Mouse (Mus musculus) cerebellum, adult 2 months (tissue): ENCODE results near the gene Sik3. TPM values are rescaled to one million over a fixed set of nuclear protein-coding genes. Genes with fewer than 3 reads are reported as not detected.

ENCODE experiments used
- DNase-seq, 2 experiments: peaks; one replicate each; pipeline ENCODE4 v3.0.0; 2021
- H3K27ac ChIP-seq: fragments of 200-500 bp; 2 replicates; pipeline ENCODE4 v1.5.1; 2012; ENCODE audit warnings: low read length, control low read depth, inconsistent platforms; ENCODE audit not compliant: insufficient read depth
- H3K27me3 ChIP-seq: fragments of 200-500 bp; 2 replicates; pipeline ENCODE4 v1.6.1; 2012; ENCODE audit warnings: inconsistent platforms, mild to moderate bottlenecking, low read length, moderate library complexity; ENCODE audit not compliant: control insufficient read depth, insufficient read depth
- H3K4me1 ChIP-seq: fragments of 200-500 bp; 2 replicates; pipeline ENCODE4 v1.6.1; 2011; ENCODE audit warnings: low read length; ENCODE audit not compliant: control insufficient read depth, insufficient read depth
- H3K4me3 ChIP-seq: fragments of 200-500 bp; replicated peaks from 2 replicates; pipeline ENCODE3; 2011; ENCODE audit warnings: mild to moderate bottlenecking, low read depth, low read length, control low read depth; ENCODE audit not compliant: insufficient read depth
- CTCF ChIP-seq: fragments of 200-500 bp; IDR thresholded peaks from 2 replicates; pipeline ENCODE4 v1.5.1; 2011; ENCODE audit warnings: low read depth, mild to moderate bottlenecking, control low read depth, low read length, moderate library complexity, borderline replicate concordance; ENCODE audit not compliant: insufficient read depth
- POLR2A ChIP-seq: fragments of 200-500 bp; IDR thresholded peaks from 2 replicates; pipeline ENCODE4 v1.6.1; 2011; ENCODE audit warnings: low read length, control low read depth, borderline replicate concordance; ENCODE audit not compliant: insufficient read depth
- WGBS: fragments of 180-500 bp; shearing (Covaris S2); methylation state at CpG from one replicate; pipeline ENCODE4 v1.1.7; 2018; 5-methylcytosine and 5-hydroxymethylcytosine counted together
- polyA plus RNA-seq: library from polyadenylated mRNA; depleted of rRNA; stranded (reverse); fragments of >200 nt; gene quantifications from 2 replicates; pipeline ENCODE4 v1.2.3, GENCODE M21; 2012

Sik3 gene
- polyA plus RNA-seq, 1 experiment, result 69.1 TPM

- DNase-seq, result no peak
- H3K4me3 ChIP-seq, result no peak overlapping the region
- no peaks in the 10 kb centered on the region for H3K27me3 ChIP-seq
- 60% methylated on average over 6 of the region's 6 CpGs for WGBS
- H3K4me1 ChIP-seq, result no peaks in the 10 kb centered on the region
- TF ChIP-seq CTCF (no peak), POLR2A (no peak)
- H3K27ac ChIP-seq, result no peak overlapping the region
Measured at GRCm38 (mm10) chr9:46223090-46223489, 210.5 kb downstream of the Sik3 start.

DNA sequence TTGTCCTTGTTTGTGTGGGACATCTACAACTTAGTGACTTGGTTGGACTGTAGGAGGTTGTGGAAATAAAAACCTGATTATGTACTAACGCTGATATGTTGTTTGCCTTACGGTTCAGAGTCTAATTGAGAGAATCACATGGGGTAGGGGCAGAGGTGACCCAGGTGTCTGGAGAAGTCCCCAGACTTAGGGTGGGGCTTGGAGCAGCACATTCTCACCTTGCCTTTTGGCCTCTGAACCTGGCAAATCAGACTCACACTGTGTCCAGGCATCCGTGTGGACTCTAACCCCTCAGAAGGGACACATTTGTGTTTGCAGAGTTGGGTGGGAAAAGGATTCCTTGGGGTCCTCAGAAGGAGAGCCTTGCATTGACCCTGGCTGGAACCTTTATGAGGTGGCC lies 211.5 kb downstream of the Sik3 start:
- Histone ChIP-seq H3K27me3 (no peaks in the 10 kb centered on the region), H3K4me3 (no peak overlapping the region), H3K4me1 (no peaks in the 10 kb centered on the region), H3K27ac (no peak overlapping the region)
- no peak for DNase-seq
- WGBS, result 84% methylated on average over 3 of the region's 3 CpGs
- no peak for TF ChIP-seq CTCF
- no peak for TF ChIP-seq POLR2A

DNA sequence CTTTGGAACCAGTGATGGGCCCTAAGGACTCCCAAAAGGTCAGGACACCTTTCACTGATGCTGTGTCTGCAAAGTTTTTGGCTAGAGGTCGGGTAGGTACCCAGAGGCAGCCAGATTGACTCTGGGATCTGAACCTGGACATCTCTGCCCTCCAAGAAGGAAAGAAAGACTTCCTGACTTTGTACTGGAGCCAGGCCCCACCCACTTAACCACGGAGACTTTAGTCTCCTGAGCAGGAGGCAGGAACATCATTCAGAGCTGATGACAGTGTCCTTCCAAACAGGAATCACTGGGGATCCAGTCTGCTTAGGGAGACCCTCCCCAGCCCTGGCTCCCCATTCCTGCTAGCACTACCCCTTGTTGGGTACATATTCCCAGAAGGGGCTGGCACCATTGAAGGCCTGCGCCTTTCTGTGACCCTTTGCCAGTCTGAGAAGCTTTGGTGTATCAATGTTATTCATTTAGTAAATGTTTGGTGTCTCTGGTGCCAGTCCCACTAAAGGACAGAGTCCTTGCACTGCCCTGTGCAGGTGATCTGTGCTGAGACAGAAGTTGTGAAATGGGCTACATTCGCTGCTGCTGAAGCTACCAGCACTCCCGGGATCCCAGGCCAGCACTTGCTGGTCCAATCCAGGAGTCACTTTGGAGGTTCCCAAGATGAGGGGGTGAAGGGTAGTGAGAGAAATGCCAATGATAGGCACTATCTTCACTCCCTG lies 212.5 kb downstream of the Sik3 start:
- Histone ChIP-seq H3K4me3 (no peak overlapping the region), H3K4me1 (peaks cover 4% of the 10 kb centered on the region; the same call in 1 of the 2 replicates), H3K27me3 (no peaks in the 10 kb centered on the region), H3K27ac (no peak overlapping the region)
- TF ChIP-seq CTCF (no peak), POLR2A (no peak)
- no peak for DNase-seq
- 60% methylated on average over 5 of the region's 5 CpGs for WGBS

DNA sequence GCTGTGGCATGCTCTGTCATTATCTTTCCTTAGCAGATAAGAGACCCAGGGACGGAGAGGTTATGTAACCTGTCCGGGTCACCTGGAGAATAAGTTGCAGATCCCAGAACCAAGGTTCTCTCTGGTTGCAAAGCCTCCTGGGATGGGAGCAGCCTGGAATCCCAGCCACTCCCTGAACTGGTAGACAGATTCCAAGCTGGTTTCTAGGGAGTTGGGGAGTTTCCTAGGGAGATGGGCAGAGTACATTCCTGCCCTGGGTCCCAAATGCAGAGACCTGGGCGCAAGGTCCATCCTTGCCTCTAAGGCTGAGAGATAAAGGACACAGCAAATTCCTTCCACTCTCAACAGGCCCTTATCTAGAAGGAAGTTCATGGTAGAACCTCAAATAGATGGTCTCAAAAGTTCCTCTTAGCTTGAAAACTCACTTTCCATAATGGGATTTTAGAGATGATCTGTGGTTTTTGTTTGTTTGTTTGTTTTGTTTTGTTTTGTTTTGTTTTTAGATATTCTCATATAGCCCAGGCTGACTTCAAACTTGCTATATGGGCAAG lies 214.5 kb downstream of the Sik3 start:
- Histone ChIP-seq H3K27ac (no peak overlapping the region), H3K4me3 (no peak overlapping the region), H3K4me1 (peaks cover 7% of the 10 kb centered on the region; the same call in 1 of the 2 replicates), H3K27me3 (no peaks in the 10 kb centered on the region)
- no peak for DNase-seq
- TF ChIP-seq CTCF, result no peak
- no peak for TF ChIP-seq POLR2A
- WGBS, result 88% methylated on average over 3 of the region's 3 CpGs

DNA sequence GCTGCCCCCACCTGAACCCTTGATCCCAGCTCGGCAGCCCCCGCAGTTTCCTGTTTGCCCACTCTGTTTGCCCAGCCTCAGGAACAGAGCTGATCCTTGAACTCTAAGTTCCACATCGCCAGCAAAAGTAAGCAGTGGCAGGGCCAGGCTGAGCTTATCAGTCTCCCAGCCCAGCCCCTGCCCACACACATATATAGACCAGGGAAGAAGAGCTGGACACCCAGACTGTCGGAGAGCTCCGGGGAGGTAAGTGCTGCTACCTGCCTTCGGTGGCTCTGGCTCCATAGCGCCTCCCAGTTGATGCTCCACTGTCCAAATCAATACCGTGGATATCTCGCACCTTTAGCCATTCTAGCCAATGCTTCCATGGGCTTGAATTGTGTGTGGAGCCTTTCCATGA lies 215.9 kb downstream of the Sik3 start, which contains the start of gene Apoa1:
Gene Apoa1, plus strand, starts transcription at position 90 of the 400 bp plus-strand sequence.
- 74% methylated on average over 9 of the region's 9 CpGs for WGBS
- TF ChIP-seq CTCF, result no peak
- no peak for TF ChIP-seq POLR2A
- H3K4me3 ChIP-seq, result peak within 1 kb of the TSS; percentile 68
- peaks cover 7% of the 10 kb centered on the region; the same call in 1 of the 2 replicates for H3K4me1 ChIP-seq
- H3K27me3 ChIP-seq, result no peaks in the 10 kb centered on the region
- DNase-seq, result no peak
- no peak within 1 kb of the TSS for H3K27ac ChIP-seq

- Histone ChIP-seq H3K27me3 (no peaks in the 10 kb centered on the region), H3K4me1 (peaks cover 12% of the 10 kb centered on the region), H3K27ac (peak overlapping the region; percentile 45), H3K4me3 (peak overlapping the region; percentile 68)
- WGBS, result 11% methylated on average over 37 of the region's 37 CpGs
- peak; percentile 90 to 92 for DNase-seq
- TF ChIP-seq POLR2A (peak; percentile 60), CTCF (peak; percentile 72)
Measured at GRCm38 (mm10) chr9:46229573-46230449, 217.2 kb downstream of the Sik3 start.

DNA sequence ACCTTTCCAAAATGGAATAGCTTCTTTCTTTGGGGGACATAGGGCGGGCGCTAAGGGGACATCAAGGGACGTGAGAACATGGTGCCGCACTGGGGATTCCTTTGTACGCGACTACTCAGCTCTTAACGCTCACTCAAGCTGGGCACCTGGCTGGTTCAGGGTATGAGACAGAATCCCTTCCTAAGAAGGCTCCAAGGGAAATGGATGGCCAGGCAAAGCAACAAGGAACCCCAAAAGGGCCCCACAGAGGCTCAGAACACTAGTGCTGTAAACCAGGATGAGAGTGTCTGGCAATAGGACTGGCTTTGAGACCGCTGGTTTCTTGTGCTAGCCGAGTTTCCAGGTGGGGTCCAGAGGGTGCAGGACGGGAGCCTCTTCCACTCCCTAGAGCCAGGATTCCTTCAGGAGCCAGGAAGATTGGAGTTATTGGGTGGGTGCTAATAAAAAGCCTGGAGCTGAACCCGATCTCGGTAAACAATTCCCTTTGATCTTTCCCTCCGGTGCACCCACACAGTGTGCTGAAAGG lies 217.9 kb downstream of the Sik3 start:
- WGBS, result 40% methylated on average over 13 of the region's 13 CpGs
- Histone ChIP-seq H3K4me1 (peaks cover 18% of the 10 kb centered on the region), H3K4me3 (peak overlapping the region; percentile 68), H3K27me3 (no peaks in the 10 kb centered on the region), H3K27ac (peak overlapping the region; percentile 45)
- TF ChIP-seq POLR2A, result no peak
- no peak for DNase-seq
